Mouse (Mus musculus) stomach, postnatal 0 days (tissue): ENCODE measurements at regions not wholly inside any gene's neighbourhood (a gene's known extent, or its start where the extent isn't known, plus 50 kb on each side); places are given as distances from the start of the nearest gene placed in this dataset.

Experiments used
- ATAC-seq: fragments of 200-750 bp; cut with Nextera tagmentation; 2 replicates; pipeline ENCODE4 v1.8.0; 2017; ENCODE audit not compliant: low FRiP score, low TSS enrichment
- DNase-seq: peaks from one replicate; pipeline ENCODE4 v3.0.0-alpha.2; 2016; ENCODE audit warnings: low spot score
- H3K27ac ChIP-seq: fragments of 300-500 bp; sonication (generic); replicated peaks from 2 replicates; pipeline ENCODE4 v1.5.1; 2014; ENCODE audit warnings: mild to moderate bottlenecking, control low read depth
- H3K27me3 ChIP-seq: fragments of 300-500 bp; sonication (generic); 2 replicates; pipeline ENCODE4 v1.6.1; 2014; ENCODE audit warnings: low read length; ENCODE audit not compliant: control insufficient read depth, insufficient read depth
- H3K36me3 ChIP-seq: fragments of 300-500 bp; sonication (generic); 2 replicates; pipeline ENCODE4 v1.6.1; 2014; ENCODE audit warnings: low read length, mixed read lengths; ENCODE audit not compliant: control insufficient read depth, insufficient read depth
- H3K4me1 ChIP-seq: fragments of 300-500 bp; sonication (generic); replicated peaks from 2 replicates; pipeline ENCODE4 v1.6.1; 2014; ENCODE audit warnings: antibody characterized with exemption; ENCODE audit not compliant: control insufficient read depth, insufficient read depth
- H3K4me2 ChIP-seq: fragments of 300-500 bp; sonication (generic); replicated peaks from 2 replicates; pipeline ENCODE4 v1.6.1; 2014; ENCODE audit warnings: low read depth, mild to moderate bottlenecking, control low read depth, moderate library complexity
- H3K4me3 ChIP-seq: fragments of 300-500 bp; sonication (generic); 2 replicates; pipeline ENCODE4 v1.5.1; 2014; ENCODE audit warnings: low read depth, low read length, control low read depth
- H3K9ac ChIP-seq: fragments of 300-500 bp; sonication (generic); 2 replicates; pipeline ENCODE4 v1.6.1; 2014; ENCODE audit warnings: mild to moderate bottlenecking, low read length, control low read depth, mixed read lengths
- H3K9me3 ChIP-seq: fragments of 300-500 bp; sonication (generic); 2 replicates; pipeline ENCODE4 v1.6.1; 2016; ENCODE audit warnings: low read length; ENCODE audit not compliant: control insufficient read depth
- CTCF ChIP-seq: IDR thresholded peaks from 2 replicates; pipeline ENCODE4 v1.5.1; 2016; ENCODE audit warnings: antibody characterized with exemption, low read depth, mild to moderate bottlenecking, moderate library complexity
- EP300 ChIP-seq: optimal IDR thresholded peaks from 2 replicates; pipeline ENCODE3; 2016; ENCODE audit warnings: antibody characterized with exemption
- WGBS: fragments of 180-500 bp; shearing (Covaris S2); extraction: QIAGEN DNeasy Blood & Tissue Kit; methylation state at CpG from one replicate; pipeline ENCODE4 v1.1.7; 2014; 5-methylcytosine and 5-hydroxymethylcytosine counted together

GRCm38 (mm10) chr2:46394161-46394560 is 1277.0 kb upstream of the Zeb2 start:
- no peak overlapping the region for H3K9ac ChIP-seq
- 70% methylated on average over 2 of the region's 2 CpGs for WGBS
- no peaks in the 10 kb centered on the region for H3K36me3 ChIP-seq
- TF ChIP-seq EP300: no peak
- no peak for TF ChIP-seq CTCF
- no peaks in the 10 kb centered on the region for H3K27me3 ChIP-seq
- H3K9me3 ChIP-seq: no peaks in the 10 kb centered on the region
- H3K4me3 ChIP-seq: no peak overlapping the region
- no peak overlapping the region for H3K4me2 ChIP-seq
- H3K27ac ChIP-seq: no peak overlapping the region
- DNase-seq (no peak), ATAC-seq (no peak)
- no peaks in the 10 kb centered on the region for H3K4me1 ChIP-seq

- Histone ChIP-seq H3K36me3 (no peaks in the 10 kb centered on the region), H3K9ac (no peak overlapping the region), H3K4me1 (no peaks in the 10 kb centered on the region), H3K4me2 (no peak overlapping the region), H3K27ac (no peak overlapping the region), H3K4me3 (no peak overlapping the region), H3K9me3 (no peaks in the 10 kb centered on the region), H3K27me3 (no peaks in the 10 kb centered on the region)
- WGBS: 91% methylated on average over 3 of the region's 3 CpGs
- DNase-seq (no peak), ATAC-seq (no peak)
- no peak for TF ChIP-seq EP300
- no peak for TF ChIP-seq CTCF
Measured at GRCm38 (mm10) chr2:46372847-46373461, 1255.8 kb upstream of the Zeb2 start.

- no peaks in the 10 kb centered on the region for H3K9me3 ChIP-seq
- DNase-seq (no peak), ATAC-seq (no peak)
- H3K4me1 ChIP-seq: no peaks in the 10 kb centered on the region
- H3K4me2 ChIP-seq: no peak overlapping the region
- no peaks in the 10 kb centered on the region for H3K27me3 ChIP-seq
- no peak overlapping the region for H3K4me3 ChIP-seq
- no peaks in the 10 kb centered on the region for H3K36me3 ChIP-seq
- 39% methylated on average over 1 of the region's 1 CpGs for WGBS
- H3K27ac ChIP-seq: no peak overlapping the region
- no peak overlapping the region for H3K9ac ChIP-seq
- TF ChIP-seq CTCF (no peak), EP300 (no peak)
Measured at GRCm38 (mm10) chr2:46371755-46372154, 1254.6 kb upstream of the Zeb2 start.

GRCm38 (mm10) chr2:46370949-46371348 is 1253.8 kb upstream of the Zeb2 start:
- Histone ChIP-seq H3K9ac (no peak overlapping the region), H3K4me2 (no peak overlapping the region), H3K4me1 (no peaks in the 10 kb centered on the region), H3K27ac (no peak overlapping the region), H3K27me3 (no peaks in the 10 kb centered on the region), H3K4me3 (no peak overlapping the region), H3K9me3 (no peaks in the 10 kb centered on the region), H3K36me3 (no peaks in the 10 kb centered on the region)
- DNase-seq (no peak), ATAC-seq (peak; percentile 51; the same call in 1 of the 2 replicates)
- 42% methylated on average over 5 of the region's 5 CpGs for WGBS
- TF ChIP-seq EP300 (no peak), CTCF (no peak)

GRCm38 (mm10) chr2:46368882-46369281 is 1251.7 kb upstream of the Zeb2 start:
- TF ChIP-seq CTCF: no peak
- TF ChIP-seq EP300: no peak
- H3K9ac ChIP-seq: no peak overlapping the region
- ATAC-seq: no peak
- no peak for DNase-seq
- no peak overlapping the region for H3K27ac ChIP-seq
- no peaks in the 10 kb centered on the region for H3K4me1 ChIP-seq
- WGBS: 95% methylated on average over 4 of the region's 4 CpGs
- H3K4me3 ChIP-seq: no peak overlapping the region
- no peak overlapping the region for H3K4me2 ChIP-seq
- H3K27me3 ChIP-seq: no peaks in the 10 kb centered on the region
- no peaks in the 10 kb centered on the region for H3K9me3 ChIP-seq
- H3K36me3 ChIP-seq: no peaks in the 10 kb centered on the region

- Histone ChIP-seq H3K9me3 (no peaks in the 10 kb centered on the region), H3K4me2 (no peak overlapping the region), H3K36me3 (no peaks in the 10 kb centered on the region), H3K4me1 (no peaks in the 10 kb centered on the region), H3K27me3 (no peaks in the 10 kb centered on the region), H3K4me3 (no peak overlapping the region), H3K9ac (no peak overlapping the region), H3K27ac (no peak overlapping the region)
- TF ChIP-seq EP300 (no peak), CTCF (no peak)
- WGBS: 88% methylated on average over 3 of the region's 3 CpGs
- DNase-seq: no peak
- ATAC-seq: no peak
Measured at GRCm38 (mm10) chr2:46366135-46366485, 1248.9 kb upstream of the Zeb2 start.
